Mouse (Mus musculus) brain, embryonic 14.5 days (tissue): ENCODE measurements around the gene Ift46.

ENCODE experiments used
- CTCF ChIP-seq: fragments of 200-500 bp; IDR thresholded peaks from 2 replicates; pipeline ENCODE4 v1.5.1; 2012; ENCODE audit warnings: inconsistent platforms, mild to moderate bottlenecking, moderate library complexity, borderline replicate concordance; ENCODE audit not compliant: insufficient read depth, insufficient read length; ENCODE audit errors: extremely low read depth
- POLR2A ChIP-seq: fragments of 200-500 bp; IDR thresholded peaks from 2 replicates; pipeline ENCODE4 v1.6.1; 2012; ENCODE audit warnings: mild to moderate bottlenecking, inconsistent platforms, borderline replicate concordance; ENCODE audit not compliant: poor library complexity, insufficient read depth, insufficient read length, severe bottlenecking; ENCODE audit errors: extremely low read depth

DNA sequence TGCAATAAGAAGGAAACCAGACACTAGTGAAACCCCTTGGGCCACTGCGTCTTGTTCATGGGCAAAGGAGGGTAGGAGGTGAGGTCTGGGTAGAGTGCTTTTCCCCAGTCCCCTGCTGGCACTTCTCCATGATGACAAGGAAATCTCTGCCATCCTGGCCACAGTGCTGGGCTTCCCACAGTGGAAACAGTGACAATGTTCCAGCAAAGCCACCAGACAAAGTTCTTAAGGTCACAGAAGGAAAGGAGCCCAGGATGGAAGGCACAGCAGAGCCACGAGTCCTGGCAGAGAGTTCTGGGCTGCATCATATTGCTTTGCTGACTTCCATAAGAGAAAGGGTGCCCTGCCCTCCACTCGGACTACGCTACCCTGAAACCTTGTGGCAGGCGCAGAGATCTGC is 37.8 kb downstream of the Ift46 start:
- no peak for TF ChIP-seq POLR2A
- no peak for TF ChIP-seq CTCF
